ENCODE assay signal across 17 mouse cellular contexts in the genomic region with DNA sequence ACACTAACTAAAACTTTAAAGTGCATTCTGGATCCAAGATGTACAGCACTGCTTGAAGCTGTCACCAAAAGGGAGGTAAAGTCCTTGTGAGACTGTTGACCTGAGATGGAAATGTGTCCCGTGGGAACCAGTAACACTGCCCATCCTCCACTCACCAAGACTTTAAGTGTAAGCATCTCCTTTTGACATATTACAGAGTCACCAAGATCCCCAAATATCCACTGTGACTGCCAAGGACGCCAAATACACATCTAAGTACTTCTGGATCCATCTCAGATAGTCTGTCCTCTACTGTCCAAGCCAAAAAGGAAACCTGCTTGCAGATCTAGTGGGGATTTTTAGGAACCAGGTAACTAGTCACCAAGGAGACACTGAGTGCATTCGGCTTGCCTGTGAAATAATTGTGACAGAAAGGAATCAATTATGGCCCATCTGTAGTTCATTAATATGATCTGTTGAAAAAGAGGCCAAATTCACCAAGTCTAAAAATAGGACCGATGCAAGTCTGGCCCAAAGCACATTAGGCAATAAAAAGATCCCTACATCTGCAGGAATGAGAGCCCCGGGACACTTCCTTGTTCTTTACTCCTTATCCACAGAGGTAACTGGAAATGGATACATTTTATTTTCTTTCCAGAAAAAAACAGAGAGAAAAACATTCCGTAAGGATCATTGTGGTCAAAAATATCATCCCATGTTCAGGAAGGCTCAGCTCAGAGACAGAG.
DNase-seq lines count a peak whose midpoint lies in the region; ATAC-seq lines count a peak whose summit lies in the region.
"Had no signal": no experiment of that assay in that cellular context is flagged by ENCODE, and none has a peak within 500 bp of the region (broad histone marks: within the 10 kb centered on the region; RNA-seq: fewer than 3 reads in every experiment).

No protein-coding gene starts in this region.

- no peaks in the 10 kb centered on the region for H3K27me3 ChIP-seq in lung, embryonic 16.5 days (ENCODE audit: control insufficient read depth, insufficient read depth, low read depth, low read length)
- no peaks in the 10 kb centered on the region for H3K27me3 ChIP-seq in embryonic facial prominence, embryonic 11.5 days (ENCODE audit: control insufficient read depth, insufficient read depth, low read length)
- no peaks in the 10 kb centered on the region for H3K27me3 ChIP-seq in limb, embryonic 15.5 days
- H3K27me3 ChIP-seq in hindbrain, embryonic 13.5 days = no peaks in the 10 kb centered on the region
- H3K27me3 ChIP-seq: kidney, embryonic 15.5 days had no signal

- 63% methylated on average over 6 of the region's 6 CpGs for WGBS in lung, embryonic 16.5 days
- WGBS in embryonic facial prominence, embryonic 11.5 days = 50% methylated on average over 6 of the region's 6 CpGs
- 37% methylated on average over 6 of the region's 6 CpGs for whole genome bisulfite sequencing in limb, embryonic 15.5 days
- WGBS in hindbrain, embryonic 13.5 days = 84% methylated on average over 6 of the region's 6 CpGs

- no peak overlapping the region for H3K4me2 ChIP-seq in lung, embryonic 16.5 days (ENCODE audit: low read depth, low read length)
- H3K4me2 ChIP-seq in embryonic facial prominence, embryonic 11.5 days (ENCODE audit: low read depth, low read length) = no peak overlapping the region
- no peak overlapping the region for H3K4me2 ChIP-seq in limb, embryonic 15.5 days
- no peak overlapping the region for H3K4me2 ChIP-seq in hindbrain, embryonic 13.5 days
- H3K4me2 ChIP-seq: kidney, embryonic 15.5 days; liver, embryonic 11.5 days had no signal

- no peaks in the 10 kb centered on the region for H3K9me3 ChIP-seq in lung, embryonic 16.5 days (ENCODE audit: control insufficient read depth, low read length)
- no peaks in the 10 kb centered on the region for H3K9me3 ChIP-seq in embryonic facial prominence, embryonic 11.5 days (replicated peaks; ENCODE audit: control insufficient read depth, low read length)
- no peaks in the 10 kb centered on the region for H3K9me3 ChIP-seq in limb, embryonic 15.5 days
- no peaks in the 10 kb centered on the region for H3K9me3 ChIP-seq in hindbrain, embryonic 13.5 days
- H3K9me3 ChIP-seq: kidney, embryonic 15.5 days had no signal

- peak overlapping the region; percentile 60 for H3K27ac ChIP-seq in lung, embryonic 16.5 days (ENCODE audit: low read length)
- no peak overlapping the region for H3K27ac ChIP-seq in embryonic facial prominence, embryonic 11.5 days (replicated peaks; ENCODE audit: low read depth, low read length)
- H3K27ac ChIP-seq in limb, embryonic 15.5 days = peak overlapping the region; percentile 85
- H3K27ac ChIP-seq in hindbrain, embryonic 13.5 days = no peak overlapping the region
- H3K27ac ChIP-seq: kidney, embryonic 15.5 days; left cerebral cortex, adult 2 months; macrophage had no signal

- H3K9ac ChIP-seq in lung, embryonic 16.5 days (ENCODE audit: low read length) = no peak overlapping the region
- H3K9ac ChIP-seq in embryonic facial prominence, embryonic 11.5 days (replicated peaks; ENCODE audit: low read length) = no peak overlapping the region
- no peak overlapping the region for H3K9ac ChIP-seq in limb, embryonic 15.5 days
- H3K9ac ChIP-seq in hindbrain, embryonic 13.5 days = no peak overlapping the region
- H3K9ac ChIP-seq: kidney, embryonic 15.5 days had no signal

- DNase-seq in heart, adult 11 months = peak; percentile 92
- DNase-seq in heart, postnatal 4 days = no peak
- no peak for DNase-seq in lung, adult 18-20 months
- DNase-seq in embryonic facial prominence, embryonic 11.5 days (ENCODE audit: low spot score) = peak; percentile 49
- no peak for DNase-seq in spleen, postnatal 36 days (ENCODE audit: low spot score in 2 of 2)
- DNase-seq: adrenal gland, adult 8-10 months; cerebellum, adult 2 months; gastrocnemius, postnatal 36 days; midbrain, embryonic 14.5 days; right cerebral cortex, postnatal 14 days had no signal

- no peak for ATAC-seq in lung, embryonic 16.5 days (ENCODE audit: low read depth)
- no peak for ATAC-seq in embryonic facial prominence, embryonic 11.5 days (replicated peaks; ENCODE audit: insufficient number of reproducible peaks, low FRiP score, low TSS enrichment, low read depth)
- ATAC-seq in limb, embryonic 15.5 days (ENCODE audit: insufficient number of reproducible peaks, low FRiP score, low TSS enrichment, low read depth) = no peak
- no peak for ATAC-seq in hindbrain, embryonic 13.5 days (ENCODE audit: low FRiP score)

- no peaks in the 10 kb centered on the region for H3K36me3 ChIP-seq in lung, embryonic 16.5 days (ENCODE audit: control insufficient read depth, insufficient read depth, low read length)
- H3K36me3 ChIP-seq in embryonic facial prominence, embryonic 11.5 days (replicated peaks; ENCODE audit: control insufficient read depth, insufficient read depth, low read depth, low read length) = no peaks in the 10 kb centered on the region
- H3K36me3 ChIP-seq in limb, embryonic 15.5 days = no peaks in the 10 kb centered on the region
- no peaks in the 10 kb centered on the region for H3K36me3 ChIP-seq in hindbrain, embryonic 13.5 days
- H3K36me3 ChIP-seq: kidney, embryonic 15.5 days had no signal

- peaks cover 22% of the 10 kb centered on the region for H3K4me1 ChIP-seq in lung, embryonic 16.5 days (replicated peaks; ENCODE audit: control insufficient read depth, insufficient read depth, low read length)
- no peaks in the 10 kb centered on the region for H3K4me1 ChIP-seq in embryonic facial prominence, embryonic 11.5 days (ENCODE audit: control insufficient read depth, insufficient read depth, low read length)
- H3K4me1 ChIP-seq in limb, embryonic 15.5 days = peaks cover 21% of the 10 kb centered on the region
- peaks cover 16% of the 10 kb centered on the region for H3K4me1 ChIP-seq in hindbrain, embryonic 13.5 days (replicated peaks)

- no peak overlapping the region for H3K4me3 ChIP-seq in lung, embryonic 16.5 days (ENCODE audit: low read length)
- H3K4me3 ChIP-seq in embryonic facial prominence, embryonic 11.5 days (ENCODE audit: low read depth, low read length) = no peak overlapping the region
- H3K4me3 ChIP-seq in limb, embryonic 15.5 days = no peak overlapping the region
- no peak overlapping the region for H3K4me3 ChIP-seq in hindbrain, embryonic 13.5 days
- H3K4me3 ChIP-seq: kidney, embryonic 15.5 days; left cerebral cortex, adult 2 months had no signal

Comparison
In these comparisons a context has a peak if more than half of its experiments do, and no peak if none do; other contexts are left out.
1. DNase-seq: peak in heart, adult 11 months (single experiment) and embryonic facial prominence, embryonic 11.5 days (single experiment); none in heart, postnatal 4 days (single experiment), lung, adult 18-20 months (0 of 2) and spleen, postnatal 36 days (0 of 2).
2. H3K27ac ChIP-seq: peak in lung, embryonic 16.5 days (single experiment) and limb, embryonic 15.5 days (single experiment); none in embryonic facial prominence, embryonic 11.5 days (single experiment) and hindbrain, embryonic 13.5 days (single experiment).